Mouse (Mus musculus): ENCODE results near the gene 9430097D07Rik. TPM values are rescaled to one million over a fixed set of nuclear protein-coding genes. Genes with fewer than 3 reads are reported as not detected.

9430097D07Rik gene
- polyA plus RNA-seq, 1 experiment: 0.04 TPM

- Histone ChIP-seq H3K27me3 (ENCODE audit: control insufficient read depth, insufficient read depth, insufficient read length) (no peaks in the 10 kb centered on the region), H3K79me2 (ENCODE audit: control insufficient read depth, insufficient read depth) (peaks cover 23% of the 10 kb centered on the region), H3K36me3 (ENCODE audit: control insufficient read depth, insufficient read depth) (peaks cover 8% of the 10 kb centered on the region), H3K79me3 (ENCODE audit: low read depth) (peaks cover 18% of the 10 kb centered on the region), H3K4me3 (ENCODE audit: insufficient read depth, poor library complexity, severe bottlenecking) (no peak overlapping the region), H3ac (ENCODE audit: control insufficient read depth, insufficient read length, low read depth) (no peak overlapping the region)
- TF ChIP-seq MAX (IDR thresholded peaks at IDR 0.05): no peak
- no peak for TF ChIP-seq MYOG (IDR thresholded peaks at IDR 0.05; ENCODE audit: control insufficient read depth, extremely low read depth, insufficient read length)
Measured at GRCm38 (mm10) chr2:32568149-32568548, 7.3 kb downstream of the 9430097D07Rik start.

DNA sequence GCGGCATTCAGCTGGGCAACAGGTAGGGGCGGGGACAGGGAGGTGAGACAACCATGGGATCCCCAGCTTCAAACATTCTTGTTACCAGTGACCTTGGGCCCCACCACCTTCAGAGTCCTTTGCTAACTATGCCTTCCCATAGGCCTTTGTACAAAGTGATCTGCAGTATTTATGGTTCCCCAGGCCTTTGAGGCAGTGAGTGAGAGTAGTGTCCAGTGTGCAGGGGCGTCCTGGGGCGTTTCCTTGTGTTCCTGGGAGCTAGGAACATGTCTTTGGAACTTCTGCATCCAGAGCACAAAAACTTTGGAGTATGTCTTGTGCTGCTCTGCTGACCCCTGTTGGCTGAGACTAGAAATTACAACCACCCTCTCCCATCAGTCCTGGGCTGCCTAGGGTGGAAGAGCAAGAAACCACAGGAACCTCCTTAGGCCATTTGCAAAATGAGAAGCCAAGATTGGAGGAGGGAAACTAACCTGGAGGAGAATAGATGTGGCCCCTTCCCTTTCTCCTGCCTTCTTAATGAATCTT lies 8.9 kb downstream of the 9430097D07Rik start:
- no peak for TF ChIP-seq USF1 (IDR thresholded peaks at IDR 0.05; ENCODE audit: low read depth)
- peak; percentile 30 for TF ChIP-seq CTCF (IDR thresholded peaks at IDR 0.05; ENCODE audit: control insufficient read depth, insufficient read depth, insufficient read length)
- no peak overlapping the region for H3ac ChIP-seq (ENCODE audit: control insufficient read depth, insufficient read length, low read depth)
- H3K4me3 ChIP-seq (ENCODE audit: insufficient read depth, poor library complexity, severe bottlenecking): no peak overlapping the region
- H3K79me2 ChIP-seq (ENCODE audit: control insufficient read depth, insufficient read depth): peaks cover 9% of the 10 kb centered on the region
- no peaks in the 10 kb centered on the region for H3K36me3 ChIP-seq (ENCODE audit: control insufficient read depth, insufficient read depth)
- no peaks in the 10 kb centered on the region for H3K27me3 ChIP-seq (ENCODE audit: control insufficient read depth, insufficient read depth, insufficient read length)
- peaks cover 8% of the 10 kb centered on the region for H3K79me3 ChIP-seq (ENCODE audit: low read depth)

GRCm38 (mm10) chr2:32559570-32559969 lies 15.9 kb downstream of the 9430097D07Rik start:
- TF ChIP-seq FOSL1 (IDR thresholded peaks at IDR 0.05; ENCODE audit: insufficient read depth, low read length, poor library complexity, severe bottlenecking) (no peak), USF1 (IDR thresholded peaks at IDR 0.05; ENCODE audit: low read depth) (no peak), MYOG (IDR thresholded peaks at IDR 0.05; ENCODE audit: control insufficient read depth, extremely low read depth, insufficient read length) (no peak), MYOD1 (IDR thresholded peaks at IDR 0.05; ENCODE audit: control insufficient read depth, insufficient read length, low read depth) (no peak), CTCF (IDR thresholded peaks at IDR 0.05; ENCODE audit: control insufficient read depth, insufficient read depth, insufficient read length) (no peak), CEBPB (IDR thresholded peaks at IDR 0.05; ENCODE audit: low read depth) (no peak), MAX (IDR thresholded peaks at IDR 0.05) (no peak)
- H3K36me3 ChIP-seq (ENCODE audit: control insufficient read depth, insufficient read depth): no peaks in the 10 kb centered on the region

DNA sequence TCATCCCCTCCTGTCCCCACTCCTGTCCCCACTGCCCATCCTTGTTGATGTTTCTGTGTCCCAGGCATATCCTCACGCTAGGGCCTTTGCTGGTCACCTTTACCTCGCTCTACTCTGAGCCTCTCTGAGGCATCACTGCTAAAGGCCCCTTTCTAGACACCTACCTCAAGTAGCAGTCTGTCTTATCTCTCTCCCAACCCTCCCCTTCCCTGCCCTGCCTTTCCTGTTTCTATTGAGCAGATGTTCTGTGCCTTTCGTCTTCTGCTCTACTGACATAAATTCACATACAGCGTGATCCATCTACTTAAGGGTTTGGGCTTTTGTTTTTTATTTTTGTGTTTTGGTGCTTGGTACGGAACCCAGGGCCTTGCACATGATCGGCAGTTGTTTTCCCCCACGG lies 19.5 kb downstream of the 9430097D07Rik start:
- Histone ChIP-seq H3K36me3 (ENCODE audit: control insufficient read depth, insufficient read depth) (no peaks in the 10 kb centered on the region), H3K27me3 (ENCODE audit: control insufficient read depth, insufficient read depth, insufficient read length) (no peaks in the 10 kb centered on the region), H3ac (ENCODE audit: control insufficient read depth, insufficient read length, low read depth) (no peak overlapping the region), H3K79me3 (ENCODE audit: low read depth) (no peaks in the 10 kb centered on the region), H3K4me3 (ENCODE audit: insufficient read depth, poor library complexity, severe bottlenecking) (no peak overlapping the region), H3K79me2 (ENCODE audit: control insufficient read depth, insufficient read depth) (no peaks in the 10 kb centered on the region)
- no peak for TF ChIP-seq MYOG (IDR thresholded peaks at IDR 0.05; ENCODE audit: control insufficient read depth, extremely low read depth, insufficient read length)
- no peak for TF ChIP-seq USF1 (IDR thresholded peaks at IDR 0.05; ENCODE audit: low read depth)
- TF ChIP-seq MAX (IDR thresholded peaks at IDR 0.05): no peak
- no peak for TF ChIP-seq MYOD1 (IDR thresholded peaks at IDR 0.05; ENCODE audit: control insufficient read depth, insufficient read length, low read depth)
- no peak for TF ChIP-seq CEBPB (IDR thresholded peaks at IDR 0.05; ENCODE audit: low read depth)
- no peak for TF ChIP-seq CTCF (IDR thresholded peaks at IDR 0.05; ENCODE audit: control insufficient read depth, insufficient read depth, insufficient read length)
- TF ChIP-seq FOSL1 (IDR thresholded peaks at IDR 0.05; ENCODE audit: insufficient read depth, low read length, poor library complexity, severe bottlenecking): no peak

More at GRCm38 (mm10) chr2:32559570-32559969, 15.9 kb downstream of the 9430097D07Rik start:
- H3K27me3 ChIP-seq (ENCODE audit: control insufficient read depth, insufficient read depth, insufficient read length): no peaks in the 10 kb centered on the region
- H3K79me2 ChIP-seq (ENCODE audit: control insufficient read depth, insufficient read depth): no peaks in the 10 kb centered on the region
- no peak overlapping the region for H3K4me3 ChIP-seq (ENCODE audit: insufficient read depth, poor library complexity, severe bottlenecking)
- no peak overlapping the region for H3ac ChIP-seq (ENCODE audit: control insufficient read depth, insufficient read length, low read depth)
- no peaks in the 10 kb centered on the region for H3K79me3 ChIP-seq (ENCODE audit: low read depth)

GRCm38 (mm10) chr2:32555484-32555883 lies 20.0 kb downstream of the 9430097D07Rik start:
- Histone ChIP-seq H3K79me2 (ENCODE audit: control insufficient read depth, insufficient read depth) (no peaks in the 10 kb centered on the region), H3K4me3 (ENCODE audit: insufficient read depth, poor library complexity, severe bottlenecking) (no peak overlapping the region), H3K79me3 (ENCODE audit: low read depth) (no peaks in the 10 kb centered on the region), H3K27me3 (ENCODE audit: control insufficient read depth, insufficient read depth, insufficient read length) (no peaks in the 10 kb centered on the region), H3K36me3 (ENCODE audit: control insufficient read depth, insufficient read depth) (no peaks in the 10 kb centered on the region), H3ac (ENCODE audit: control insufficient read depth, insufficient read length, low read depth) (no peak overlapping the region)
- TF ChIP-seq USF1 (IDR thresholded peaks at IDR 0.05; ENCODE audit: low read depth) (no peak), FOSL1 (IDR thresholded peaks at IDR 0.05; ENCODE audit: insufficient read depth, low read length, poor library complexity, severe bottlenecking) (no peak), CTCF (IDR thresholded peaks at IDR 0.05; ENCODE audit: control insufficient read depth, insufficient read depth, insufficient read length) (no peak), MYOD1 (IDR thresholded peaks at IDR 0.05; ENCODE audit: control insufficient read depth, insufficient read length, low read depth) (no peak), CEBPB (IDR thresholded peaks at IDR 0.05; ENCODE audit: low read depth) (no peak), MYOG (IDR thresholded peaks at IDR 0.05; ENCODE audit: control insufficient read depth, extremely low read depth, insufficient read length) (no peak), MAX (IDR thresholded peaks at IDR 0.05) (no peak)

DNA sequence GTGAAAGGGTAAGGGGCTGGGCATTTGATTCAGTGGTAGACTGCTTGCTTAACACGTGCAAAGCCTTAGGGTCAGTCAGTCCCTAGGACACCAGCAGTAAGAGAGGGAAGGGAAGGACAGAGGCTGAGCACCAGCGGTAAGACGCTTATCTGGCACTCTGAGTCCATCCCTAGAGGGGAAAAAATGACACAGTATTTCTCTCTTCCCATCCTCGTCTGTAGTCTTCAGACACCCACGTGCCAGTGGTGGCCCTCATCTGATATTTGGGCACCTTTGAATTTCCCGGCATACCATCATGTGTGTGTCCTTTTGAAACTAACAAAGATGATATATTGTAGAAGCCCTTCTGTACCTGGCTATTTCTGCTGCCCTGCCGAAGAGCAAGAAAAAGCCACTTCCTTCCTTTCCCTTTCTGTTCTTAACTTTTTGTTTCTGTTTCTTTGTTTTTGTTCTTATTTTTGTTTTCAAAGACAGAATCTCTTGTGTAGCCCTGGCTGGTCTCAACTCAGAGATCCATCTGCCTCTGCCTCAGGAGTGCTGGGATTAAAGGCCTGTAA lies 21.8 kb downstream of the 9430097D07Rik start:
- no peaks in the 10 kb centered on the region for H3K36me3 ChIP-seq (ENCODE audit: control insufficient read depth, insufficient read depth)
- H3K27me3 ChIP-seq (ENCODE audit: control insufficient read depth, insufficient read depth, insufficient read length): no peaks in the 10 kb centered on the region
- no peaks in the 10 kb centered on the region for H3K79me3 ChIP-seq (ENCODE audit: low read depth)
- no peak overlapping the region for H3K4me3 ChIP-seq (ENCODE audit: insufficient read depth, poor library complexity, severe bottlenecking)
- no peak overlapping the region for H3ac ChIP-seq (ENCODE audit: control insufficient read depth, insufficient read length, low read depth)
- H3K79me2 ChIP-seq (ENCODE audit: control insufficient read depth, insufficient read depth): no peaks in the 10 kb centered on the region
- no peak for TF ChIP-seq CEBPB (IDR thresholded peaks at IDR 0.05; ENCODE audit: low read depth)
- TF ChIP-seq MYOD1 (IDR thresholded peaks at IDR 0.05; ENCODE audit: control insufficient read depth, insufficient read length, low read depth): no peak
- no peak for TF ChIP-seq USF1 (IDR thresholded peaks at IDR 0.05; ENCODE audit: low read depth)
- TF ChIP-seq MAX (IDR thresholded peaks at IDR 0.05): no peak
- no peak for TF ChIP-seq FOSL1 (IDR thresholded peaks at IDR 0.05; ENCODE audit: insufficient read depth, low read length, poor library complexity, severe bottlenecking)
- TF ChIP-seq MYOG (IDR thresholded peaks at IDR 0.05; ENCODE audit: control insufficient read depth, extremely low read depth, insufficient read length): no peak
- TF ChIP-seq CTCF (IDR thresholded peaks at IDR 0.05; ENCODE audit: control insufficient read depth, insufficient read depth, insufficient read length): no peak

Data from C2C12 (cell line).